ENCODE assay signal across 1 mouse cellular context in the genomic region with DNA sequence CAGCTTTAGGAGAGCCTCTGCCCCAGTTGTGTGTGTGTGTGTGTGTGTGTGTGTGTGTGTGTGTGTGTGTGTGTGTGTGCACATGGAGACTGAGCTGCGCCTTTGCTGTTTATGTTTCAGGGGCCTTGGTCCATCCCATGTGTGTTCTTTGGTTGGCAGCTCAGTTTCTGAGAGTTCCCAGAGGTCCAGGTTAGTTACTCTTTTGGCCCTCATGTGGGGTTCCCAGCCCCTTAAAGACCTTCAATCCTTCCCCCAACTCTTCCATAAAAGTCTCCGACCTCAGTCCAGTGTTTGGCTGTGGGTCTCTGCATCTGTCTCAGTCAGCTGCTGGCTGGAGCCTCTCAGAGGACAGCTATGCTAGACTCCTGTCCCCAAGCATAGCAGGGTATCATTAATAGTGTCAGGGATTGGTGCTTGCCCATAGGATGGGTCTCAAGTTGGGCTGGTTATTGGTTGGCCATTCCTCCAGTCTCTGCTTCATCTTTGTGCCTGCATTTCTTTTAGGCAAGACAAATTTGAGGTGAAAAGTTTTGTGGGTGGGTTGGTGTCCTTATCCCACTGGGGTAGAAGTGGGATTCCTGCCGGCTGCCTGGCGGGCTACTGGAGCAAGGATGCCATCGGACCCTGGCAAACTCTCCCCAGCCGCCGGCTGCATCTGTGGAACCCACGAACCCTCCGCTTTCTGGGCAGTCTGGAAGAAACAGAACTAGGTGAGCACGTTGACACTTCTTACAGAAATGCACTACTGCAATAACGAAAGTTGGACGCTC.
TF ChIP-seq lines count a peak whose summit lies in the region.

No protein-coding gene starts in this region.

TF ChIP-seq in CH12.LX, 34 proteins besides CTCF, POLR2A, EP300 and RAD21 (continued from another document):
- 0 out of 2 replicates have a peak, but pooled peaks have one; percentile 42 for TF ChIP-seq MYC (IDR thresholded peaks at IDR 0.05; ENCODE audit: low read depth, low read length)
- no peak for TF ChIP-seq PAX5 (IDR thresholded peaks at IDR 0.05; ENCODE audit: low read length)
- TF ChIP-seq ELF1 (IDR thresholded peaks at IDR 0.05; ENCODE audit: low read depth, low read length), result 0 out of 2 replicates have a peak, but pooled peaks have one; percentile 17
